Mouse (Mus musculus) embryo, embryonic 9.5 days (tissue): ENCODE data around the gene Hist2h2bb.

Source experiments
- DNase-seq: peaks from one replicate; pipeline ENCODE4 v3.0.0-alpha.2; 2017; ENCODE audit errors: extremely low spot score

The Hist2h2bb gene

DNA sequence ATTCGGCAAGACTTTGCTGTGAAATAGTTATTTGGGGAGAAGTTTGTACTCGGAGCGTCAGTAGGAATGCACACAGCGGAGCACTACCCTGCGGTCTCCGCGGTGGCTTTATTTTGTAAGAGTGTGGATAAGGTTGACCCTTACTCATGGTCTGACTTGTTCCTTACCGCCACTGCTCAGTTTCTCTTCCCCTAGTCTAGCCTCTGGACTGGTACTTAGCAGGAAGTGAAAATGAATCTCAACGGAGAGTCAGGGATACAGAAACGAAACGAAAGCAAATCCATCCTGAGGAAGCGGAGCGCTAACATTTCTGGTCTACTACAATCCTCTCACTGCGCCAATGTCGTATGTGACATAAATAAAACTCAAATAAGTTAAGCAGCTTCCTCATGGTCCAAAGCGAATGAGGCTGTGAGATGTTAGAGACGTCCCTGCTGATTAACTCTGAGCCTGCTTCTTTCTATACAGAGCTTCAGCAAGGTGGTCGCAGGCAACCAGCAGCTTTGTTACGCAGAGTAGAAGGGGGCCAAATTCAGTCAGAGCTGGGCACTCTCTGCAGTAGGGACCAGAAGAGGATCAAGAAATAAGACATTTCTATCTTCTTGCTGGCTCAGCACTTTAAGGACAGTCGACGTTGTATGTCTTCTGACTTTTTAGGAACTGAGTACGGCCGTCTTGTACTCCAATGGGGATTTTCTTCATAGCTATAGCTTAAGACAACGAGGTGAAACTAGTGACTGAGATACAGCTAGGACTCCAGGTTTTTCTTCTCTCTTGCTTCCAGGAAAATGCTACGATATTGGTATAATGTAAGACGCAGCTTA lies 31.4 kb downstream of the Hist2h2bb start:
- no peak for DNase-seq

DNA sequence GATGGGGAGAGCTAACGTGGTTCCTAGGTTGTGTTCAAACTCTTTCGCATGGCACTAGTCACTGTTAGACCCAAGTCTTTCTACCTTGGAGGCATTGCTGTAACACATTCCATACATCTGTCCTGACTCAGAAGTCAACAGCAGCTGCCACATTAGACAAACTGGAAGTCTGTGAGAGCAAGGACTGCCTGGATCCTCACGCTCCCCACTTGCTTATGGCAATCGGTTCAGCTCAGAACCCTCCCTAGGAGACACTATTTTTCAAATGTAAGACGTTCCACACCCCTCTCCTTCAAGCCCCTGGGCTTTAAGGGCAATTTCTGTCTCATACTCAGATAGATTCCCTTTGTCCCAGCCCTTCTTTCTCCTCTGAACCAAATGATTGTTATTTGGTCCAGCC lies 32.5 kb downstream of the Hist2h2bb start:
- no peak for DNase-seq

DNA sequence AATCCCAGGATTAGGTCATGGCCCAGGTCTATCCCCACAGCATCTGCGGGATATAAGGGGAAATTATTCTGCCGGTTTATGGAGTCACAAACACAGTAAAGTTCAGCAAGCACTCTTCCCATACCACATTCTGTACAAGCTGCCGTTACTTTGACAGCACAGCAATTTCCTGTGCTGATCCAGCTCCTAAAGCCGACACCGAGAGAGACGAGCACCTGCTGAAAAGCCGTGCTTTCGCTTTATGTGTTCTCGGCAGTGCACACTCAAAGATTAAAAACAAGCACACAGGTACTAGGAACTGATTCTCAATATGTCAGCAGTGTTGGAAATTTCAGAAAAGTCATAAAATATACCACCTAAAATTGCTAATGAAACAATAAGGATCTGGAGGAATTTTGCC lies 37.0 kb downstream of the Hist2h2bb start:
- DNase-seq = no peak

DNA sequence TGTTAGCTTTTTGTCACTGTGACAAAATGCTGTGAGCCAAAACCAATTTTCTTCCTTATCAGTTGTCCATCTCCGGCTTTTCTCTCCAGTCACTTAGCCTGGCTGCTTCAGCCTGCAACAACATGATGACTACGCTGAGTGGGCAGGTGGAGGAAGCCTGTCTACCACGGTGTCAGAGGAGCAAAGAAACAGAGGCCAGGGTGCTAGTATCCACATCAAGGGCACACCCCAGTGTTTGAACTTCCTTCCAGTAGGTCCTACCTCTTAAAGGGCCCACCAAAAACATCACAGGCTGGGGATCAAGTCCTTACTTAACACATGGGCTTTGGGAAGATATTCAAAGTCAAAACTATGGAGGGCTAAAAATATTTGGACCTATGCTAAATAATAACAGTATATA lies 39.9 kb downstream of the Hist2h2bb start:
- DNase-seq = no peak

DNA sequence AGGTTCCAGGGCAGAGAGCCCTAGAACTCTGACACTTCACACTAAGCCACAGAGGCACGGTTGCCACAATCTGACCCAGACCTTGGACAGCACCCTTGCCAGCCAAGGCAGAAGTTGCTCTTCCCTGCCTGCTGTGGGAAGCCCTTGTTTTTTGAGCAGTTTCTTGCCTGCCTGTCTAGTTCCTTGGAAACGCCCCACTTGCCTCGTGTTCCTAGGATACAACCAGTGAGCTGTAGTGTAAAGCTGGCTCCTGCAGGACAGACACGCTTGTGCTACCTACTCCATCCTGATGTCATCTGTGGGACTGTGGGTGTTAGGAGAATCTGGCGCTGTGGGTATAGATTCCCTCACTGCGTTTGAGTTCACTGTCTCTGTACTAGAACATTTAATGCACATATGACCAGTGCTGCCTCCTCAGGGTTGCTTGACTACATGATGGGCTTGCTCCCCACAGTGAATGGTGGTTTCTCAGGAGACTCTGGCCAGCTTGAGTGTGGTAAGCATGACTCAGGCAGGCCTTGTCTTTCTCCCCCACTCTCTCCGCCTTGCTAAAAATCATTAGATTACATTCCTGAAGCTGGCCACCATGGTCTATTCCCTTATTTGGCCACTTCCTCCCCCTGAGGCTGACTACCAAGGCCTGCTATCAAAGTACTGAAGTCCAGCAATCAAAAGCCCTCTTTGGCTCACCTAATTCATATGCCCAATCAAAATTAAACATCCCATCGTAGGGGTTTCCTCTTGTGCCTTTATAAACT lies 43.0 kb downstream of the Hist2h2bb start:
- no peak for DNase-seq
